Mouse (Mus musculus): Measurements from ENCODE around the gene Bhmt. TPM values are rescaled to one million over a fixed set of nuclear protein-coding genes. Genes with fewer than 3 reads are reported as not detected.

The Bhmt gene
- total and polyA plus RNA-seq, 3 experiments = not detected

- no peak for TF ChIP-seq USF1 (IDR thresholded peaks at IDR 0.05; ENCODE audit: low read depth, low read length)
- TF ChIP-seq RAD21 (IDR thresholded peaks at IDR 0.05; ENCODE audit: low read depth, low read length) = no peak
- TF ChIP-seq ZNF384 (IDR thresholded peaks at IDR 0.05; ENCODE audit: low read depth, low read length) = no peak
- no peak for TF ChIP-seq KAT2A (IDR thresholded peaks at IDR 0.05; ENCODE audit: insufficient replicate concordance, low read length)
- TF ChIP-seq ETS1 (conservative IDR thresholded peaks at IDR 0.05; ENCODE audit: low read depth, low read length) = no peak
- no peaks in the 10 kb centered on the region for H3K9me3 ChIP-seq (replicated peaks; ENCODE audit: low read length)
- no peak overlapping the region for H3K4me3 ChIP-seq (replicated peaks in 1 of 3; ENCODE audit: low read depth in 2 of 3, low read length in 2 of 3, poor library complexity in 1 of 3)
- in situ Hi-C loops (cut with MboI; ENCODE audit: low pct_ligation_motif_present, low pct_unique_long_range_greater_than_20kb, low sequenced_read_pairs) = loop anchor here (25.0 kb wide), 2 partner anchors 277 to 852 kb away; no protein-coding TSS in a partner anchor
- H3K4me1 ChIP-seq (ENCODE audit: control insufficient read depth in 1 of 2, insufficient read depth in 2 of 2) = no peaks in the 10 kb centered on the region
- H3K27ac ChIP-seq (ENCODE audit: insufficient read depth, low read depth) = no peak overlapping the region
- H3K27me3 ChIP-seq (replicated peaks) = no peaks in the 10 kb centered on the region
- no peak for DNase-seq (ENCODE audit: extremely low read depth)
- no peaks in the 10 kb centered on the region for H3K79me2 ChIP-seq (replicated peaks; ENCODE audit: control insufficient read depth, extremely low read depth, insufficient read depth, poor library complexity, severe bottlenecking)
- no peaks in the 10 kb centered on the region for H3K36me3 ChIP-seq (replicated peaks in 1 of 2; ENCODE audit: control insufficient read depth in 1 of 2, insufficient read depth in 1 of 2, low read length in 1 of 2)
- no peak overlapping the region for H3K9ac ChIP-seq (ENCODE audit: insufficient read depth, low read depth)
- H3K4me2 ChIP-seq (ENCODE audit: insufficient read depth, low read depth, poor library complexity, severe bottlenecking) = no peak overlapping the region
- dilution Hi-C loops (cut with MboI; ENCODE audit: extremely low pct_ligation_motif_present, extremely low pct_unique_long_range_greater_than_20kb, low sequenced_read_pairs) = no loop called here
Observed at GRCm38 (mm10) chr13:93614361-93614948, 23.3 kb downstream of the Bhmt start.

GRCm38 (mm10) chr13:93613771-93614170 is 24.0 kb downstream of the Bhmt start:
- H3K4me3 ChIP-seq (replicated peaks in 1 of 3; ENCODE audit: low read depth in 2 of 3, low read length in 2 of 3, poor library complexity in 1 of 3) = no peak overlapping the region
- no peak overlapping the region for H3K27ac ChIP-seq (ENCODE audit: insufficient read depth, low read depth)
- H3K4me1 ChIP-seq (ENCODE audit: control insufficient read depth in 1 of 2, insufficient read depth in 2 of 2) = no peaks in the 10 kb centered on the region
- H3K36me3 ChIP-seq (replicated peaks in 1 of 2; ENCODE audit: control insufficient read depth in 1 of 2, insufficient read depth in 1 of 2, low read length in 1 of 2) = no peaks in the 10 kb centered on the region
- no peaks in the 10 kb centered on the region for H3K9me3 ChIP-seq (replicated peaks; ENCODE audit: low read length)
- DNase-seq (ENCODE audit: extremely low read depth) = no peak
- dilution Hi-C loops (cut with MboI; ENCODE audit: extremely low pct_ligation_motif_present, extremely low pct_unique_long_range_greater_than_20kb, low sequenced_read_pairs) = no loop called here
- no peak overlapping the region for H3K4me2 ChIP-seq (ENCODE audit: insufficient read depth, low read depth, poor library complexity, severe bottlenecking)
- H3K9ac ChIP-seq (ENCODE audit: insufficient read depth, low read depth) = no peak overlapping the region
- in situ Hi-C loops (cut with MboI; ENCODE audit: low pct_ligation_motif_present, low pct_unique_long_range_greater_than_20kb, low sequenced_read_pairs) = loop anchor here (25.0 kb wide), 2 partner anchors 276 to 851 kb away; no protein-coding TSS in a partner anchor
- H3K27me3 ChIP-seq (replicated peaks) = no peaks in the 10 kb centered on the region
- TF ChIP-seq SMC3 (IDR thresholded peaks at IDR 0.05; ENCODE audit: low read depth, low read length) (peak; percentile 12; the same call in 1 of the 2 replicates), MAX (IDR thresholded peaks at IDR 0.05; ENCODE audit: low read length) (no peak), TBP (conservative IDR thresholded peaks at IDR 0.05; ENCODE audit: low read depth, low read length) (no peak), ZNF384 (IDR thresholded peaks at IDR 0.05; ENCODE audit: low read depth, low read length) (no peak), RAD21 (IDR thresholded peaks at IDR 0.05; ENCODE audit: low read depth, low read length) (peak; percentile 28), CTCF (conservative IDR thresholded peaks at IDR 0.05 in 1 of 2, IDR thresholded peaks at IDR 0.05 in 1 of 2; ENCODE audit: low read depth in 2 of 2, low read length in 2 of 2) (peak in 1 of 2 experiments; percentile 31; a peak in 2 of 4 replicates)
- H3K79me2 ChIP-seq (replicated peaks; ENCODE audit: control insufficient read depth, extremely low read depth, insufficient read depth, poor library complexity, severe bottlenecking) = no peaks in the 10 kb centered on the region

GRCm38 (mm10) chr13:93612660-93613607 is 24.8 kb downstream of the Bhmt start:
- H3K27me3 ChIP-seq (replicated peaks) = no peaks in the 10 kb centered on the region
- H3K9me3 ChIP-seq (replicated peaks; ENCODE audit: low read length) = no peaks in the 10 kb centered on the region
- in situ Hi-C loops (cut with MboI; ENCODE audit: low pct_ligation_motif_present, low pct_unique_long_range_greater_than_20kb, low sequenced_read_pairs) = loop anchor here (25.0 kb wide), 2 partner anchors 276 to 851 kb away; no protein-coding TSS in a partner anchor
- H3K4me1 ChIP-seq (ENCODE audit: control insufficient read depth in 1 of 2, insufficient read depth in 2 of 2) = peaks cover 0 to 7% of the 10 kb centered on the region in 2 experiments; a peak in 2 of 4 replicates
- peak; percentile 60 for DNase-seq (ENCODE audit: extremely low read depth)
- dilution Hi-C loops (cut with MboI; ENCODE audit: extremely low pct_ligation_motif_present, extremely low pct_unique_long_range_greater_than_20kb, low sequenced_read_pairs) = no loop called here
- H3K9ac ChIP-seq (ENCODE audit: insufficient read depth, low read depth) = no peak overlapping the region
- H3K79me2 ChIP-seq (replicated peaks; ENCODE audit: control insufficient read depth, extremely low read depth, insufficient read depth, poor library complexity, severe bottlenecking) = no peaks in the 10 kb centered on the region
- H3K27ac ChIP-seq (ENCODE audit: insufficient read depth, low read depth) = no peak overlapping the region
- no peak overlapping the region for H3K4me2 ChIP-seq (ENCODE audit: insufficient read depth, low read depth, poor library complexity, severe bottlenecking)
- no peaks in the 10 kb centered on the region for H3K36me3 ChIP-seq (replicated peaks in 1 of 2; ENCODE audit: control insufficient read depth in 1 of 2, insufficient read depth in 1 of 2, low read length in 1 of 2)
- H3K4me3 ChIP-seq (replicated peaks in 1 of 3; ENCODE audit: low read depth in 2 of 3, low read length in 2 of 3, poor library complexity in 1 of 3) = no peak overlapping the region
- no peak for TF ChIP-seq JUND (conservative IDR thresholded peaks at IDR 0.05; ENCODE audit: low read depth, low read length)
- no peak for TF ChIP-seq JUN (IDR thresholded peaks at IDR 0.05; ENCODE audit: insufficient read depth, low read depth, low read length)
- no peak for TF ChIP-seq CHD1 (IDR thresholded peaks at IDR 0.05; ENCODE audit: low read depth, low read length)
- TF ChIP-seq POLR2A (IDR thresholded peaks at IDR 0.05; ENCODE audit: low read depth, low read length) = no peak
- no peak for TF ChIP-seq PAX5 (IDR thresholded peaks at IDR 0.05; ENCODE audit: low read length)
- TF ChIP-seq CTCF (conservative IDR thresholded peaks at IDR 0.05 in 1 of 2, IDR thresholded peaks at IDR 0.05 in 1 of 2; ENCODE audit: low read depth in 2 of 2, low read length in 2 of 2) = peak; percentile 68 to 88
- peak; percentile 26; the same call in 1 of the 2 replicates for TF ChIP-seq ZNF384 (IDR thresholded peaks at IDR 0.05; ENCODE audit: low read depth, low read length)
- no peak for TF ChIP-seq MAZ (IDR thresholded peaks at IDR 0.05; ENCODE audit: low read depth, low read length)
- TF ChIP-seq BHLHE40 (IDR thresholded peaks at IDR 0.05; ENCODE audit: low read depth, low read length) = 0 out of 2 replicates have a peak, but pooled peaks have one; percentile 8
- no peak for TF ChIP-seq EP300 (IDR thresholded peaks at IDR 0.05; ENCODE audit: low read length)
- no peak for TF ChIP-seq SIN3A (IDR thresholded peaks at IDR 0.05; ENCODE audit: low read length)
- TF ChIP-seq USF2 (conservative IDR thresholded peaks at IDR 0.05; ENCODE audit: low read depth, low read length) = no peak
- no peak for TF ChIP-seq RCOR1 (conservative IDR thresholded peaks at IDR 0.05; ENCODE audit: low read depth, low read length)
- TF ChIP-seq CHD2 (IDR thresholded peaks at IDR 0.05; ENCODE audit: low read length) = no peak
- peak; percentile 80 for TF ChIP-seq SMC3 (IDR thresholded peaks at IDR 0.05; ENCODE audit: low read depth, low read length)
- no peak for TF ChIP-seq ELF1 (IDR thresholded peaks at IDR 0.05; ENCODE audit: low read depth, low read length)
